Comparison of ENCODE assay signal across 14 mouse cellular contexts in genomic region chr12:28997474-28998192, GRCm38 (mm10).
DNase-seq lines count a peak whose midpoint lies in the region; ATAC-seq lines count a peak whose summit lies in the region.
"Had no signal": no experiment of that assay in that cellular context is flagged by ENCODE, and none has a peak within 500 bp of the region (broad histone marks: within the 10 kb centered on the region; RNA-seq: fewer than 3 reads in every experiment).

No protein-coding gene starts in this region.

- H3K4me2 ChIP-seq in heart, embryonic 15.5 days = peak overlapping the region; percentile 30
- H3K4me2 ChIP-seq in neural tube, embryonic 13.5 days = 0 out of 2 replicates have a peak overlapping the region, but pooled peaks have one; percentile 14
- no peak overlapping the region for H3K4me2 ChIP-seq in midbrain, embryonic 14.5 days (ENCODE audit: low read length)
- no peak overlapping the region for H3K4me2 ChIP-seq in kidney, embryonic 14.5 days (replicated peaks; ENCODE audit: low read depth, low read length)
- H3K4me2 ChIP-seq: limb, embryonic 13.5 days had no signal

- H3K27me3 ChIP-seq in heart, embryonic 15.5 days = no peaks in the 10 kb centered on the region
- H3K27me3 ChIP-seq in neural tube, embryonic 13.5 days = no peaks in the 10 kb centered on the region
- no peaks in the 10 kb centered on the region for H3K27me3 ChIP-seq in midbrain, embryonic 14.5 days (ENCODE audit: control insufficient read depth, insufficient read depth, low read length)
- H3K27me3 ChIP-seq in kidney, embryonic 14.5 days (ENCODE audit: control insufficient read depth, insufficient read depth, low read length) = no peaks in the 10 kb centered on the region

- H3K27ac ChIP-seq in heart, embryonic 15.5 days = no peak overlapping the region; the same call in 1 of the 2 replicates
- H3K27ac ChIP-seq in neural tube, embryonic 13.5 days (replicated peaks) = peak overlapping the region; percentile 67
- H3K27ac ChIP-seq in midbrain, embryonic 14.5 days (replicated peaks; ENCODE audit: low read depth, low read length) = peak overlapping the region; percentile 73
- no peak overlapping the region for H3K27ac ChIP-seq in kidney, embryonic 14.5 days (ENCODE audit: low read depth, low read length)
- H3K27ac ChIP-seq: limb, embryonic 13.5 days had no signal

- intact Hi-C loops in heart, postnatal 25 days (cut with DNase I) = no loop called here

- H3K36me3 ChIP-seq in heart, embryonic 15.5 days = no peaks in the 10 kb centered on the region
- H3K36me3 ChIP-seq in neural tube, embryonic 13.5 days = no peaks in the 10 kb centered on the region
- H3K36me3 ChIP-seq in midbrain, embryonic 14.5 days (ENCODE audit: control insufficient read depth, insufficient read depth, low read length) = no peaks in the 10 kb centered on the region
- no peaks in the 10 kb centered on the region for H3K36me3 ChIP-seq in kidney, embryonic 14.5 days (ENCODE audit: control insufficient read depth, insufficient read depth, low read length)
- H3K36me3 ChIP-seq: limb, embryonic 13.5 days had no signal

- no peak overlapping the region for H3K9ac ChIP-seq in heart, embryonic 15.5 days
- H3K9ac ChIP-seq in neural tube, embryonic 13.5 days = peak overlapping the region; percentile 6; the same call in 1 of the 2 replicates
- H3K9ac ChIP-seq in midbrain, embryonic 14.5 days (replicated peaks; ENCODE audit: low read length) = no peak overlapping the region
- no peak overlapping the region for H3K9ac ChIP-seq in kidney, embryonic 14.5 days (ENCODE audit: low read depth, low read length)
- H3K9ac ChIP-seq: limb, embryonic 13.5 days had no signal

- no peaks in the 10 kb centered on the region for H3K9me3 ChIP-seq in heart, embryonic 15.5 days (replicated peaks)
- no peaks in the 10 kb centered on the region for H3K9me3 ChIP-seq in neural tube, embryonic 13.5 days
- no peaks in the 10 kb centered on the region for H3K9me3 ChIP-seq in midbrain, embryonic 14.5 days (ENCODE audit: control insufficient read depth, low read length)
- H3K9me3 ChIP-seq in kidney, embryonic 14.5 days (ENCODE audit: control insufficient read depth, low read length) = no peaks in the 10 kb centered on the region
- H3K9me3 ChIP-seq: limb, embryonic 13.5 days had no signal

- WGBS in heart, embryonic 15.5 days = 41% methylated on average over 15 of the region's 15 CpGs
- 47% methylated on average over 15 of the region's 15 CpGs for WGBS in neural tube, embryonic 13.5 days
- WGBS in midbrain, embryonic 14.5 days = 53% methylated on average over 15 of the region's 15 CpGs
- 36% methylated on average over 15 of the region's 15 CpGs for WGBS in kidney, embryonic 14.5 days

- peaks cover 35% of the 10 kb centered on the region for H3K4me1 ChIP-seq in heart, embryonic 15.5 days (replicated peaks)
- H3K4me1 ChIP-seq in neural tube, embryonic 13.5 days (replicated peaks) = peaks cover 40% of the 10 kb centered on the region
- peaks cover 9% of the 10 kb centered on the region; the same call in 1 of the 2 replicates for H3K4me1 ChIP-seq in midbrain, embryonic 14.5 days (ENCODE audit: control insufficient read depth, insufficient read depth, low read length)
- peaks cover 9% of the 10 kb centered on the region; the same call in 1 of the 2 replicates for H3K4me1 ChIP-seq in kidney, embryonic 14.5 days (ENCODE audit: control insufficient read depth, insufficient read depth, low read length)

- peak; percentile 59; the same call in 1 of the 2 replicates for ATAC-seq in heart, embryonic 15.5 days (replicated peaks; ENCODE audit: insufficient number of reproducible peaks, insufficient read depth, low FRiP score, low read depth)
- ATAC-seq in neural tube, embryonic 13.5 days (ENCODE audit: low read depth) = peak; percentile 72
- 0 out of 2 replicates have a peak, but pooled peaks have one; percentile 27 for ATAC-seq in midbrain, embryonic 14.5 days (ENCODE audit: low FRiP score, low TSS enrichment)
- ATAC-seq in kidney, embryonic 14.5 days (ENCODE audit: low FRiP score, low TSS enrichment) = no peak
- ATAC-seq: forebrain, embryonic 16.5 days had no signal

- H3K4me3 ChIP-seq in heart, embryonic 15.5 days = no peak overlapping the region
- no peak overlapping the region for H3K4me3 ChIP-seq in neural tube, embryonic 13.5 days
- H3K4me3 ChIP-seq in midbrain, embryonic 14.5 days (replicated peaks; ENCODE audit: low read depth, low read length) = no peak overlapping the region
- H3K4me3 ChIP-seq in kidney, embryonic 14.5 days (ENCODE audit: low read length) = no peak overlapping the region
- H3K4me3 ChIP-seq: limb, embryonic 13.5 days had no signal

- no peak for DNase-seq in heart, postnatal 25 days (ENCODE audit: low spot score)
- DNase-seq in neural tube, embryonic 10.5 days (ENCODE audit: extremely low spot score, low spot score) = no peak
- peak; percentile 55 for DNase-seq in midbrain, embryonic 14.5 days
- DNase-seq in B cell, adult 2 months = no peak
- DNase-seq: adrenal gland, postnatal 10 days; cerebellum, adult 2 months; kidney, adult 8-10 months; lung, postnatal 14 days; thymus, postnatal 4 days had no signal

Comparison
In these comparisons a context has a peak if more than half of its experiments do, and no peak if none do; other contexts are left out.
1. H3K27ac ChIP-seq: peak in neural tube, embryonic 13.5 days (single experiment) and midbrain, embryonic 14.5 days (single experiment); none in heart, embryonic 15.5 days (single experiment) and kidney, embryonic 14.5 days (single experiment).
2. H3K4me2 ChIP-seq: peak in heart, embryonic 15.5 days (single experiment) and neural tube, embryonic 13.5 days (single experiment); none in midbrain, embryonic 14.5 days (single experiment) and kidney, embryonic 14.5 days (single experiment).